Mouse (Mus musculus) liver, postnatal 0 days (tissue): ENCODE measurements around the gene Palld.

Experiments used
- CTCF ChIP-seq: sonication (generic); IDR thresholded peaks from 2 replicates; pipeline ENCODE4 v1.5.1; 2016; ENCODE audit warnings: antibody characterized with exemption, low read depth
- EP300 ChIP-seq: IDR thresholded peaks from 2 replicates; pipeline ENCODE4 v1.6.1; 2016; ENCODE audit warnings: antibody characterized with exemption, low read depth, mild to moderate bottlenecking

DNA sequence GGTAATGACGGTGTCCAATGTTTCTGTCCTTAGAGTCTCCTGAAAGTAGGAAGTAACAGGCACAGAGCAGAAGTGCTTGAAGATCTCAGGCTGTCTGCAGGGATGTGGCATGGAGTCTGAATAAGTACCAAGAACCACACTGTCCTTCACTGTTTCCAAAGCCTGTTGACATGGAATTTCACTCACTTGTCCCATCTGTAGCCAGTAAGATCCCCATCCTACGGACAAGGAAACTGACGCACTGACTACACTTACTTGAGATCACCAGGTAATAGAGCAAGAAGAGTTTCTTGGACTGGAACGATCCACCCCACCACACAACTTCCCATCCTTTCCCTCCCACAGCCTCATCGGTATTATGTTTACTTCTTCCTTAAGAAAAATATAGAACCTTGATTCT lies 128.3 kb downstream of the Palld start:
- TF ChIP-seq EP300 (no peak), CTCF (no peak)
